Mouse (Mus musculus) lung, adult 2 months (tissue): ENCODE data around the gene Fkbp5. TPM values are rescaled to one million over a fixed set of nuclear protein-coding genes. Genes with fewer than 3 reads are reported as not detected.
"Not testable (repeated sequence)": the region's sequence is repeated elsewhere in the genome, so short reads cannot be mapped to it uniquely, and the experiment has no call there.

Experiments used
- DNase-seq: peaks from one replicate; pipeline ENCODE4 v3.0.0; 2022
- H3K4me1 ChIP-seq: fragments of 200-500 bp; 2 replicates; pipeline ENCODE4 v1.6.1; 2011; ENCODE audit warnings: low read length; ENCODE audit not compliant: control insufficient read depth, insufficient read depth
- H3K4me3 ChIP-seq: fragments of 200-500 bp; replicated peaks from 2 replicates; pipeline ENCODE3; 2011; ENCODE audit warnings: low read depth, mild to moderate bottlenecking, control low read depth, low read length; ENCODE audit errors: extremely low read depth
- CTCF ChIP-seq: fragments of 200-500 bp; IDR thresholded peaks from 2 replicates; pipeline ENCODE4 v1.5.1; 2011; ENCODE audit warnings: mild to moderate bottlenecking, low read length, control low read depth; ENCODE audit not compliant: insufficient read depth
- POLR2A ChIP-seq: fragments of 200-500 bp; IDR thresholded peaks from 2 replicates; pipeline ENCODE4 v1.6.1; 2011; ENCODE audit warnings: low read depth, mild to moderate bottlenecking, control low read depth, low read length, borderline replicate concordance; ENCODE audit errors: extremely low read depth
- WGBS: fragments of 180-500 bp; shearing (Covaris S2); methylation state at CpG from one replicate; pipeline ENCODE4 v1.1.7; 2018; 5-methylcytosine and 5-hydroxymethylcytosine counted together
- polyA plus RNA-seq: library from polyadenylated mRNA; depleted of rRNA; stranded (reverse); fragments of >200 nt; gene quantifications from 2 replicates; pipeline ENCODE4 v1.2.3, GENCODE M21; 2012

Gene Fkbp5
- polyA plus RNA-seq, 1 experiment, result 8.8 TPM

DNA sequence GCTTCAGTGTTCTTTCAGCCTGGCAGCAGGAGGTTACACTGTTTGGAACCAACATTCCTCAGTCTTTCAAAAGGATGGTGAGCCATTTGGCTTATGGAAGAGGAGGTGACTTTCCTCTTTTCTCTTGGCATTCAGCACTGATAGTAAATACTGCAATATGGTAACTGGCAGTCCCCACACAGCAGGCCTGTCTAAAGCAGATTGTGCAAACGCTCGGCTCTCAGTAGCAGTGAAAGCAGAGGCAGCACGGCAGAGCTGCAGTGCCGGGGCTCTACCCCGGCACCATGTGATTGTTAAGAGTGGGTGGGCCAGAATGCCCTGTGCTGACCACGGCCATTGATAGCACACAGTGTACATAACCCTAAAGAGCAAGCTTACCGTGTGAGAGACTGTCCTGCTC, 110.9 kb downstream of the Fkbp5 start:
- 86% methylated on average over 7 of the region's 7 CpGs for WGBS

DNA sequence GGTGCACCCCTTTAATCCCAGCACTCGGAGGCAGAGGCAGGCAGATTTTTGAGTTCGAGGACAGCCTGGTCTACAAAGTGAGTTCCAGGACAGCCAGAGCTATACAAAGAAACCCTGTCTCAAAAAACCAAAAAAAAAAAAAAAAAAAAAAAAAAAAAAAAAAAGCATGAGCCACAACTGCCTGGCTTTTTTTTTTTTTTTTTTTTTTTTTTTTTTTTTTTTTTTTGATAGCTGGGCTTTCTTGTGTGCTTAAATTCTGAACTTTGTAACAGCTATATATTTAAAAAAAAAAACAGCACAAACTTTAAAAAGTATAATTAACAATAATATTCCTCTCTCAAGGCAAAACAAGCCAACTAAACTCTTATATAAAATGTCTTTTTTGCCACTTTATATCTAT, 112.6 kb downstream of the Fkbp5 start:
- DNase-seq, H3K4me3 ChIP-seq, H3K4me1 ChIP-seq: not testable (repeated sequence)
- WGBS, result 98% methylated on average over 2 of the region's 2 CpGs

More for the DNA sequence above, 110.9 kb downstream of the Fkbp5 start:
- no peak for DNase-seq
- no peak overlapping the region for H3K4me3 ChIP-seq
- no peaks in the 10 kb centered on the region for H3K4me1 ChIP-seq
- TF ChIP-seq POLR2A (no peak), CTCF (no peak)

DNA sequence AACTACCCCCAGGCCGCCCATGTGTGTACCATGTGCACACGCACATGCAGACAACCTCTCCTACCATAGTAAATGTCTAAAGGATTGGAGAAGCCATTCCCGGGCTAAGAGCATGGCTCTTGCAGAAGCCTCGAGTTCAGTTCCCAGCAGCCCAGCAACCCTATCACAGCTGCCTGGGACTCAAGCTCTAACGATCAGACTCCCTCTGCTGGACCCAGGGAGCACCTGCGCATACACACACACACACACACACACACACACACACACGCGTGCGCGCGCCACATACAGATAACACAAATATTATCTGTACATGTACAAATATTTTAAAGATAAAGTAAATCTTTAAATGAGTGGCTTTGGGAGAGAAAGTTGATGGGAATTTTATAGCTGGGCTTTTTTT, 113.0 kb downstream of the Fkbp5 start:
- Histone ChIP-seq H3K4me3 (no peak overlapping the region), H3K4me1 (no peaks in the 10 kb centered on the region)
- TF ChIP-seq POLR2A (no peak), CTCF (no peak)
- WGBS, result 98% methylated on average over 11 of the region's 11 CpGs
- DNase-seq, result no peak

DNA sequence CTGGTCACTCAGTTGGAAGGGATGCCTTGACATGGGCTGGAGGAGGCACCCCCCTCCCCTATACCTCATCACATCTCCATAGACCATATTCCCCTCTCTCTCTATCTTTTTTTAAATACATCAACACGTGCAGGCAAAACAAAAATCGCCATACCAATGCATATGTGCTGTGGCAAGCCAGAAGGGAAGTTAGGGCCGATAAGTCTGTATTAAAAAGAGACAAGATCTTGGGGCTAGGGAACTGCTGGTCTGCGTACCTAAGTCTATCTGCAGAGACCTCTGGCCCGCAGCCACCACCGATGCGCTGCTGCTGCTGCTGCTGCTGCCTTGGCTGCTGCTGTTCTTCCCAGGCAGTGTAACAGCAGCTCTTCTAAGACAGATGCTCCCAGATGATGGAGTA, 122.3 kb downstream of the Fkbp5 start:
- TF ChIP-seq CTCF (no peak), POLR2A (no peak)
- no peaks in the 10 kb centered on the region for H3K4me1 ChIP-seq
- DNase-seq, result no peak
- no peak overlapping the region for H3K4me3 ChIP-seq
- 80% methylated on average over 7 of the region's 7 CpGs for WGBS

DNA sequence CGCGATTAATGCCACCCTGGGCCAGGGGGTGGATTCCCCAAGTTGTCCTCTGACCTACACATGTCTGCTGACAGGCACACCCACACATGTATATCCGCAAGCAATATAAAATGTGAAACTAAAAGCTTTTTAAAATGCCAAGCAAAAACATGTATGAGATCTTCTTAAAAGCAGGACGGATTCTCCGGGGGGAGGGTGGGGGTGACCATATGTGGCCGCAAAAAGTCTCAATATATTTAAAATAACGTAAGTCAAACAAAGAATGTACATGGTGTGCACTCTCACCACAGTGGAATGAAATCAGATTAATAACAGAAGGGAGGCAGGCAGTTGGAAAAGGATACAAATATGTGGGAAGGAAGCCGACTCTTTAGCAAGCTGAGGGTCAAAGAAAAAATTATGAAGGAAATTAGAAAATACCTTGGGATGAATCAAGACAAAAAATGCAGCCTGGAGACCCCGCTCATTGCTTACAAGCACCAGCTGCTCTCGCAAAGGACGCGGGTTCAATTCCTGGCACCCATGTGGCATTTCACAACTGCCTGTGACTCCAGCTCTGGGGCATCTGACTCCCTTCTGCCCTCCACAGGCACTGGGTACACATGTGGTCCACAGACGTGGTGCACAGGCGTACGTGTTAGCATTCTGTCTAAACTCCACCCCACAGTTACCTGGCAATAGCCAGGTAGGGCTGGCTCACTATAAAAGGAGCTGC, 123.1 kb downstream of the Fkbp5 start:
- H3K4me1 ChIP-seq, result no peaks in the 10 kb centered on the region
- TF ChIP-seq CTCF (no peak), POLR2A (no peak)
- WGBS, result 63% methylated on average over 15 of the region's 15 CpGs
- H3K4me3 ChIP-seq, result no peak overlapping the region
- no peak for DNase-seq

DNA sequence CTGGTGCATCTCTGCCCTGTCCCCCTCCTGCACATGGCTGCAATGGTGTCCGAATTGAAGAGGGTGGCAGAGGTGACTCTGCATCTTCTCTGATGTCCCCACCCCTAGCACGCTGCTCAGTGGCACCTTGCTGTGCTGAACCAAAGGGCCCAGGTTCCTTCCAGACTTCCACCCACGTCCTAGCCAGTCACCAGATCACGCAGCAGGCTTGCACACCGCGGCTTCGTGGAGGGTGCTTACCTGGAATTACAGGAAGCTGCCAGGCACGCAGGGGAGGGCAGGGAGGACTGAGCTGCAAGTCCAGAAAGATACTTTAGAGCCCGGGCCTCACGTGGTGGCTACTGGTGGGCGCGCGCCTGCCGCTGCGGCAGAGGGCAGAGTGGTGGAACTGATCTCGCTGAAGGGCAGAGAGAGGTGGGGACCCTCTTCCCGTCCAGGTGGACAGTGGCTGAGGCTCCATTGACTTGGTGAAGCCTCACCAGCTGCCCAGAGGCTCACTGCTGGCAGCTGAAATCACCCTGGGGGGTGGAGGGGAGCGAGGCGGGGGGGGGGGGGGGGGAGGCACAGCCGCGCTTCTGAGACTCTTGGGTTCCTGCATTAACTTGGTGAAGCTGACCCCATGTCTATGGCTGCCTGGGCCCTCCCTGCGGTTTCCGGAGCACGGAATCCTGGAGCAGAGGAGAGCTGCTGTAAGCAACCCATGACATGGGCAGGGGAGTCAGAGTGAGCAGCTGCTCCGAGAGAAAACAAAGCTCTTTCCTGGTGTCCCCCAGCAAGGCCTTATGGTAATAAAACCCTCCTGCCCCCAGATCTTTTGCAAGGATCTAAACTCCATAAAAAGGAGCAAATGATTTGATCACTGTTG, 125.5 kb downstream of the Fkbp5 start:
- 15% methylated on average over 25 of the region's 25 CpGs for WGBS
- TF ChIP-seq CTCF, result no peak
- no peak for TF ChIP-seq POLR2A
- Histone ChIP-seq H3K4me3 (no peak overlapping the region), H3K4me1 (no peaks in the 10 kb centered on the region)
- no peak for DNase-seq

DNA sequence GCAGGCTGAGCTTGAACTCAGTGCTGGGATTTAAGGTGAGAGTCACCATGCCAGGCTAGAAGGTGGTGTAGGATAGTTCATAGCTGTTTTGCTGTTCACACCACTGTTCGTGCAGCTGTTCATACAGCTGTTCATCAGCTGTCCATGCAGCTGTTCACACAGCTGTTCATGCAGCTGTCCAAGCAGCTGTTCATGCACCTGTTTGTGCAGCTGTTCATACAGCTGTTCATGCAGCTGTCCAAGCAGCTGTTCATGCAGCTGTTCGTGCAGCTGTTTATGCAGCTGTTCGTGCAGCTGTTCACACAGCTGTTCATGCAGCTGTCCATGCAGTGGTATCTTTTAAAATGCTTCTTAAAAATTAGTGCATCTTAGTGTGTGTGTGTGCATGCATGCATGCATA, 128.8 kb downstream of the Fkbp5 start:
- no peak for TF ChIP-seq CTCF
- no peak for TF ChIP-seq POLR2A
- Histone ChIP-seq H3K4me3 (no peak overlapping the region), H3K4me1 (no peaks in the 10 kb centered on the region)
- WGBS, result 80% methylated on average over 3 of the region's 3 CpGs
- no peak for DNase-seq

DNA sequence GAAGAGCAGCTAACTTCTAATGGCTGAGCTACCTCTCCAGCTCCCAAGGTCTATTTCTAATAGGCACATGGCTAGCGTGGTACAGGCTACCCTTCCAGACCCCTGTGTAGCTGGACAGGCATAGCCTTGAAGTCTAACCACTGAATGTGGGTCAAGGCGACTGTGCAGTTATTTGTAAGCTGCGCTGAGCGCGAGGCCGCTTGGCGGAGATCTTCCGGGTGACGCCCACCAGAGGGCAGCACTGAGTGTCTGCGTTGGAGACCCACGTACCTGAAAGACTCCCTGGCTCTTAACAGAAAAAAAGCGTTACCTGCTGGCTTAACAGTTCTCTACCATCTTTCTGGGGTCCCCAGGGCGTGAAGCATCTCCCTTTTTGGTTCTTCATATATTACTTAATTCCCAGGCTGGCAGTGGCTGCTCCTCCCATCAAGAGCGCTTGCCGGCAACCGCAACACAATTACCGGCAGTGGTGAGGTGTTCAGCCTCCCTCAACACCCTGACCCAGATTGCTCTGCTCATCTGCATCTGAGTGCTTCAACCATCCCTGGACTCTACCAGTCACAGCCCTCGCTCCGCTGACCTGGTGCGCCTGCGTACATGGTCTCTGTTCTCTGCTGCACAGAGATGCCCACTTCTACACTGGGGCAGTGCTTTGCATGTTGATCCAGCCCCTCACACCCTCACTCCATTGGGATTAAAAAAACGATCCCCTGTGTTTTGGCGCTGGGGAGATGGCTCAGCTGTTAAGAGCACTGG, 131.0 kb downstream of the Fkbp5 start:
- TF ChIP-seq CTCF (peak; percentile 93), POLR2A (no peak)
- Histone ChIP-seq H3K4me1 (no peaks in the 10 kb centered on the region), H3K4me3 (no peak overlapping the region)
- DNase-seq, result peak; percentile 80
- 11% methylated on average over 23 of the region's 23 CpGs for WGBS

DNA sequence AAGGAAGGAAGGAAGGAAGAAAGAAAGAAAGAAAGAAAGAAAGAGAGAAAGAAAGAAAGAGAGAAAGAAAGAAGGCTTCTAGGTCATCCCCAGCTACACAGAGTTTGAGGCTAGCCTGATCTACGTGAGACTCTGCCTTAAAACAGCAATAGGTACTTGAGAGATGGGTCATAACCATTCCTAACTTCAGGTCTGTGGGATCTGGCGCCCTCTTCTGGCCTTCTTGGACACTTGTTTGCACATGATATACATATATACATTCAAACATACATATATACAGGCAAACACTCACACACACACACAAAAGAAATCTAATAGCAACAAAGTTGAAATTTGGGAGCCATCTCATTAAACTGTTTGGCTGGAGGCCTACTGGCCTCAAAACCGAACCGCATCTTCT, 133.0 kb downstream of the Fkbp5 start:
- H3K4me1 ChIP-seq, result no peaks in the 10 kb centered on the region
- 72% methylated on average over 4 of the region's 4 CpGs for WGBS
- no peak for DNase-seq
- H3K4me3 ChIP-seq, result no peak overlapping the region
- TF ChIP-seq POLR2A (no peak), CTCF (peak; percentile 17; the same call in 1 of the 2 replicates)
